Mouse (Mus musculus) cerebellum, postnatal 4 days (tissue): ENCODE measurements at regions not wholly inside any gene's neighbourhood (a gene's known extent, or its start where the extent isn't known, plus 50 kb on each side); places are given as distances from the start of the nearest gene placed in this dataset.
"Not testable (repeated sequence)": the region's sequence is repeated elsewhere in the genome, so short reads cannot be mapped to it uniquely, and the experiment has no call there.

Experiments
- DNase-seq, 2 experiments: peaks; one replicate each; pipeline ENCODE4 v3.0.0; 2022; ENCODE audit warnings: low spot score in 2 of 2, mixed read lengths in 1 of 2

DNA sequence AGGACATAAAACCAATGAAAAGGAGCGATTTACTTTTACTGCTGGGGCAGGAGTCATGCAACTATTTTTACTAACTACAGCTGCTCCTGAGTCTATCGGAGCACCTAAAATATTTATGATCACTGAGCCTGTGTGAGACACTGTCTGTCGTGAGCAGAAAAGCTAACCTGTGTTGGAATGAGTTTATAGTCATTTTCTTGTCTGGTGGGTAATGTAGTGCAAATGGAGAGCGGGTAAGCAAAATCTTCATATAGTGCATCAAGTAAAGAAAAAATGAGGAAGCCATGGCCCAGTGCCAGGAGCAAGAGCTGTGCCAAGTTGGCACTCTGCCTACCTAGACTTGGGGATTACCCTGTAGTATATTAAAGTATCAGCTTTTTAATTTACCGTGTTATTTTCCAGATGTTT lies 1363.1 kb upstream of the Got2 start:
- peak; percentile 28 to 73 for DNase-seq

DNA sequence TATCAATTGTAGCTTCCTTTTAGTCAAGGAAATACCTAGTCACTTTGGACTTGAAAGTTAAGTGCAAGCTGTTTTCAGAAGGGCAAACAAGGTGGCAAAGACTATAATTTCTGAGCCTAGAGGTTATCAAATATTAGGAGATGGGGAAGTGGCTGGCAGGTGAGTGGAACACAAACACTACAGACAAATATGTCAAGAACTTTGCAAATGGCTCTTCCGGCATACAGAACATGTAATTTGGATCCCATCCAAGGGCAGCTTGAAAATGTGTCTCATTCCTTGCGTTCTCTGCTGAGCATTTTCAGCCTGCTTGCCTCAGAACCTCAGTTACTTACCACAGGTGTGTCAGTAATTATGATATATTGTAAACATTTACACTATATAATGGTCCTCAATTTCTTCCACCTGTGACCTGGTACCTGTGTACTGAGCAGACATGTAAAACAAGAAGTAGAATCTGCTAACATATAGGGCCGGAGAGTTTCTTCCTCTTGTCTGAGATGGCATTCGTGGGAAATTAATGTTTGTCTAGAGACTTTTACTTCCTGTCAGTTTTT lies 1346.3 kb upstream of the Got2 start:
- DNase-seq = no peak

DNA sequence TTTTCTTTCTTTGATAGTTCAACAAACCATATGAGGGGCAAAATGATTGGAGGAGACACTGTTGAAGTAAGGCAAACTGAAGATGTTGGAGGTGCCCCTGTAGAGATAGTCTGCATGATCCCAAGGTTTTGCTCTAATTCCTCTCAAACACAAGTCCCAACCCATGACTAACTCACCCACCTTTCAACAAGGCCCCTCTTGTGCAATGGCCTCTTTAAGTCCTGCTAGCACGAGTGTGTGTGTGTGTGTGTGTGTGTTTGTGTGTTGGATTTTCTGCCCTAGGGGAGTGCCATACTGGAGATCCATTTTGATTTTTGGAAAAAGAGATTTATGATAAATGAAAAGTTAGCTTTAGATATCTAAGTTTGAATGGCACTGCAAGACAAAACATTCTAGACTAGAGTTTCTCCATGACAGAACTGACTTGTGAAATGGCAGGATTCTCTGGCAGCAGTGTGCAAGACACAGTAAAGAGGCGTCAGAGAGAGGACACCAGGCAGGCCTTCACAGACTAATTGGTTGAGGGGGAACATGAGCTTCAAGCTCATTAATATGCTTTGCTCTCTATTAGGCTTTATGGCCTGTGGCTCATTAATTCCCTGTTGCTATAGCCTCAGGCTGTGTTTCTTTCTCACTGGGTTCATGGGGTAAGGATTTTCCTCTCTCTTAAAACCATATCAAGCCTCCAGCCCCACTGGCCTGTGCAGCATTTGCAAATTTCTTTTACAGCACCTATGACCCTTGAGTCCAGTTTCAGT lies 1344.5 kb upstream of the Got2 start:
- DNase-seq = no peak

DNA sequence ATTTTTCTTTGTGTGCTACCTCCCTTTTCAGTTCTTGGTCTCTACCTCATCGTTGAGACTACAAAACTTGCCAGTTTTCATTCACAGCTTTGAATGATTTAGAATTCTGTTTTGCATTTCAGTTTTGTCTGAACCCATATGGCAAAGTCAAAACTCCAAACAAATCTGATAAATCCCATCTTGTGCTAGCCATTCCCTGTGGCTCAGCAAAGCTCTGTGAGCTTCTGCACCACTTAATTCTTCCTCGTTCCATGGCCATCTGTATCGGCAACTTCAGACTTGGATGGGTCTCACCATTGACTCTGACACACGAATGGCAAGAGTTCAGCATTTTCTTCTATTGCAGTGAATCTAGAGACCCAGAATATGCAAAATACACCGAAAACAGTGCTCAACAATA lies 1343.3 kb upstream of the Got2 start:
- DNase-seq = no peak

DNA sequence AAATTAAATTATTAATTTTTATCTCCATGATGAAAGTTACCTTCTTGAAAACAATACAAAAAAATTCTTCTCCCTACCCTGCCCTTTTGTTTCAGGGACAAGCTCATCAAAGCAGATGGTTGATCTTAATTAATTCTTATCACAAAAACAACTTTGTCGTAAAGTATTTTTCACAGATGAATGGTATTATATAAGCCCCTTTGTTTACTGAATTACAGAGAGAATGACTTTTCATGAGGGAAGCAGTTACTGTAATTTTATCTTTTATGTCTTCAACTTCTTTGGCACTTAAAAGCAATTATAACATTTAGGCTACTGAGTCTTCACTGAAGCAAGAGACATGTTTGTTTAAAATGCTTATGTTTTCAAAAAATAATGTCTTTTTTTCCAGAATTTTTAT lies 1303.5 kb upstream of the Got2 start:
- DNase-seq = no peak

DNA sequence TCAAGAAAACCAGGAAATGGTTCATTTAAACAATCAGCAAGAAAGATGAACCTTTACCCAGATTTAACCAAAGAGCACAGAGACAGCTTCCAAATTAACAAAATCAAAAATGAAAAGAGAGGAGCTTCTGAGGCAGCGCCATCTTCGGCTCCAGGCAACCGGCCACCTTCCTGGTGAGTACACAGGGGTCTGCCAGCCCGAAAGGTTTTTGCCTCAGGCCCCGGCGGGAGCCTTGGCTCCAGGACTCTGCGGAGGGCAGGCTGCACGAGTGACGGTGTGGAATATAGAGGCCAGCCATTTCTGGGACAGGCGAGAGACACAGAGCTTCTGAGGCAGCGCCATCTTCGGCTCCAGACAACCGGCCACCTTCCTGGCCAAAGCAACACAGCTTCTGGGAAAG lies 1295.5 kb upstream of the Got2 start:
- DNase-seq = not testable (repeated sequence)

DNA sequence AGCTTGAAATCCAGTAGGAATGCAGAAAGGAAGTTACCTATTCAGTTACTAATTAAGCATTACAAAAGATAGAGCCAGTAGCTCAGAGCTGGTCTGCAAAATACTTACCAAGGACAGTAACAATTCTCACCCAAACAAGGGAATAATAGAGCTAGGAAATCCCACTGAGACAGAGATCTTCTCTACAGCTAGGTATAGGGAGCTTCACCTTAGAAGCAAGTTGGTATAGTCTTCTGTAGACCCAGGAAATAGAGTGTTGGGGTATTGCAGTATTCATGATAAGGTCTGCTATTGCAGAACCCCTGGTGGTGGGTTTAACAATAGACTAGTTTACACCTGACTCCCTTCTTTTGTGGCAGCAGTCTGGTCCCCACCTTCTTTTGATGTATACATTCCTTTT lies 1294.1 kb upstream of the Got2 start:
- not testable (repeated sequence) for DNase-seq
